Mouse (Mus musculus) embryonic fibroblast, embryonic 13.5 days (primary cell): Measurements from ENCODE around the gene Tbx6. TPM values are rescaled to one million over a fixed set of nuclear protein-coding genes. Genes with fewer than 3 reads are reported as not detected.

Source experiments
- H3K27ac ChIP-seq: 2 replicates; pipeline ENCODE4 v1.5.1; 2012; ENCODE audit warnings: low read length, control low read depth, inconsistent platforms; ENCODE audit not compliant: insufficient read depth
- H3K4me1 ChIP-seq: 2 replicates; pipeline ENCODE4 v1.6.1; 2011; ENCODE audit warnings: low read length; ENCODE audit not compliant: control insufficient read depth, insufficient read depth
- H3K4me3 ChIP-seq: 2 replicates; pipeline ENCODE4 v1.5.1; 2011; ENCODE audit warnings: mild to moderate bottlenecking, control low read depth, low read length; ENCODE audit not compliant: insufficient read depth
- CTCF ChIP-seq: IDR thresholded peaks from 2 replicates; pipeline ENCODE4 v1.5.1; 2011; ENCODE audit warnings: mild to moderate bottlenecking, control low read depth, low read length, moderate library complexity, borderline replicate concordance; ENCODE audit not compliant: insufficient read depth
- POLR2A ChIP-seq: IDR thresholded peaks from 2 replicates; pipeline ENCODE4 v1.6.1; 2011; ENCODE audit warnings: low read depth, mild to moderate bottlenecking, control low read depth, low read length, moderate library complexity
- polyA plus RNA-seq: library from polyadenylated mRNA; stranded (reverse); fragments of >200 nt; gene quantifications from 2 replicates; pipeline ENCODE4 v1.2.4, GENCODE M21; 2011; ENCODE audit warnings: low read depth; ENCODE audit not compliant: missing spikeins, insufficient read length

The Tbx6 gene
- polyA plus RNA-seq, 1 experiment = 0.49 TPM

DNA sequence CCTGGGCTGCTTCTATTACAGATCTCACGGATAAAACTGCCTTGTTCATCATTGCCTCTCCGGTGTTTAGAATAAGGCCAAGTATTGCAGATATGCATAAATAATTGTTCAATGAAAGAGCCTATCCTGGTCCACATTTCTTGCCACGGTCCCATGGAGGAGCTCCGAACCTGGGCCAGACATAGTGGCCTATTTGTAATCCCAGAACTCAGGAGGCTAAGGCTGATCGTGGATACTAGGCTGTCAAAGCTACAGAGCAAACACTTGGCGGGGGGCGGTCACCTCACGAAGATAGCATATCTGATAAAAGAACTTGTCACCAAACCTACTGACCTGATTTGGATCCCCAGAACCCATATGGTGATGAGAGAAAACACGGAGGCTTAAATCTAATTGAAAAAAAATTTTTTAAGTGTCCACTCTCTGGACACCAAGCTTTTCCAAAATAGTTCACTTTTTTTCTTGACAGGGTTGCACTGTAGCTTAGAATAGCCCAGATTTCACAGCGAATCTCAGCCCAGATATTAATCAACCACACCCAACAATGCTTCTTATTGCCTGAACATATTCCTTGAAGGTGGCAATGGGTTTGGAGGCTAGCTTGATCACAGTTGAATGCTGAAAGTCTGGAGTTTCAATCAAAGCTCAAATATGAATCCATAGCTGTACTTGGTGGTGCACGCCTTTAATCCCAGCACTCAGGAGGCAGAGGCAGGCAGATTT lies 11.6 kb downstream of the Tbx6 start:
- Histone ChIP-seq H3K4me1 (peaks cover 2% of the 10 kb centered on the region), H3K27ac (peak overlapping the region; percentile 49; the same call in 1 of the 2 replicates), H3K4me3 (peak overlapping the region; percentile 16; the same call in 1 of the 2 replicates)
- TF ChIP-seq POLR2A = no peak; the same call in 1 of the 2 replicates
- no peak for TF ChIP-seq CTCF

DNA sequence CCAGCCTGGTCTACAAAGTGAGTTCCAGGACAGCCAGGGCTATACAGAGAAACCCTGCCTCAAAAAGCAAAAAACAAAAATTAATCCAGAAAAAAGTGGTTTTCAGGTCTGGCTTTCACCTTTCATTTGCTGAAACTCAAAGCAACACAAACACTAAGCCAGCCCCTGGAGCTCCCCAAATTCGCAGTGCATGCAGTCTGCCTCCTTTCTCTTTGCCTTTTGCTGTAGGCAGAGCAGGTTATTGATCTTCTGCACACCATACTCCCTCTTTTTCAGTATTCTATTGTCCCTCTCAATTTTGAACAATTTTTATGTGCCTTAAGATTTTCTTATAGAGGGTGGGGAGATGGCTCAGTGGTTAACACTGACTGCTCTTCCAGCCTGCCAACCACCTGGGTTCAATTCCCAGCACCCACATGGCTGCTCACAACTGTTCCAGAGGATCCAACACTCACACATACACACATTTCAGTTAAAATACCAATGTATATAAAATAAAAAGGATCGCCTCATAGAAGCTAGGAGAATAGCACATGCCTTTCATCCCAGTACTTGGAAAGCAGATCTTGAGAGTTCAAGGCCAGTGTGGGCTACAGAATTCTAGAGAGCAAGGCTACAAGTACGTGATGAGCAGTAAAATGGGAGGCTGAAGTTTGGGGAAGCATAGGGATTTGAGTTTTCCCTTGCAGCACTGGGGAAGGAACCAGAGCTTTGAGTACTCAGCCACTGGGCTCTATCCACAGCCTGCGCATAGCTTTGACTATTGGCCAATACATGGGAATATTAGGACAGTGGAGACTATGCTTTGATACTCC lies 12.4 kb downstream of the Tbx6 start:
- no peak for TF ChIP-seq CTCF
- TF ChIP-seq POLR2A = peak; percentile 28
- Histone ChIP-seq H3K4me1 (peaks cover 2% of the 10 kb centered on the region), H3K4me3 (no peak overlapping the region), H3K27ac (no peak overlapping the region)

DNA sequence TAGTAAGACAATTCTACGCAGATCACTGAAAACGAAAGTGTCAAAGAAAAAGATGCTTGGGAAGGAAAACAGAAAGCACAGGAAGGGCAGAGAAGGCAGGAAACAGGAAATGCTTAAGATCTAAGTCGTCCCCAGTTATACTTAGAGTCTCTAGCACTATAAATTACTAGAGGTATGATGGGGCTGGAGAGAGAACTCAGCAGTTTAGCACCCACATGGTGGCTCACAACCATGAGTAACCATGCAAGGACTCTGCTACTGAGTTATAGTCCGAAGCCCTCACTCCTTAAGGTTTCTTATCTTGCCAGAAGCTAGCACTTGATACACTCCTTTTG lies 13.0 kb downstream of the Tbx6 start:
- H3K4me3 ChIP-seq = no peak overlapping the region
- peaks cover 2% of the 10 kb centered on the region for H3K4me1 ChIP-seq
- no peak overlapping the region for H3K27ac ChIP-seq
- TF ChIP-seq POLR2A (no peak), CTCF (no peak)

DNA sequence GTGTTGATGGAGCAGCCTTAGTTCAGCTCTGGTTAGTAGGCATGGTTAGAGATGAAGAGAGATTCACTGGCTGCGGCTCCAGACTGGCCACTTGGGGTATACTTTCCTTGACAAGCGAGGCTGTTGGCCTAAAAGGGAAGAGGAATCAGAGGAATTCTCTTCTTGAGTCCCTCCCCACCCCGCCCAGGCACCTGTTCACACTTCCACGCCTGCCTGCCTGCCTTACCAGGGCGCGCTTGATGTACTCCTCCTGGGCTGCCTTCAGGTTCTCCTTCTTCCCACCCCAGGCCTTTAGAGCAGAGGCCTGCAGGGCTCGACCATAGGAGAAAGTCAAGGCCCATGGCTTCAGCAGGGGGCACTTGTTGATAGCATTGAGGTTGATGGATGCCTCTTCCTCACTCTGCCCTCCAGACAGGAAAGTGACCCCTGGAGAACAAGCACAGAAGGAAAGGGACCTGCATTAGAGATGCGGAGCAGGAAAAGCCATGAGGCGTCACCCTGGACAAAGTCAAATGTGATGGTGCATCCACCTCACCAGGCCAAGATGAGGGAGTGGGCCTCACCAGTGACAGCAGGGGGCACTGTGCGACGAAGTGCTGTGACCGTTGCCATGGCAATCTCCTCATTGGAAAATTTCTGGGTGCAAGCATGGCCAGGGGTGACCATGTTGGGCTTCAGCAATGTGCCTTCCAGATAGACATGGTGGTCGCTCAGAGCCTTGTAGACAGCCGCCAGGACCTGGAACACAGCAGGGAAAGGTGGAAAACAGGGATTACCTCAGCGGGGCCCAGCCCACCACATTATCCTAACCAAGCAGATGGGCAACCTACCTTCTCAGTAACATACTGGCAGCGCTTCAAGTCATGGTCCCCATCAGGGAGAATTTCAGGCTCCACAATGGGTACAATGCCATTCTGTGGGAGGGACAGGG lies 14.4 kb downstream of the Tbx6 start:
- peak; percentile 71; the same call in 1 of the 2 replicates for TF ChIP-seq CTCF
- TF ChIP-seq POLR2A = no peak
- no peak overlapping the region for H3K27ac ChIP-seq
- no peak overlapping the region for H3K4me3 ChIP-seq
- peaks cover 2% of the 10 kb centered on the region for H3K4me1 ChIP-seq

DNA sequence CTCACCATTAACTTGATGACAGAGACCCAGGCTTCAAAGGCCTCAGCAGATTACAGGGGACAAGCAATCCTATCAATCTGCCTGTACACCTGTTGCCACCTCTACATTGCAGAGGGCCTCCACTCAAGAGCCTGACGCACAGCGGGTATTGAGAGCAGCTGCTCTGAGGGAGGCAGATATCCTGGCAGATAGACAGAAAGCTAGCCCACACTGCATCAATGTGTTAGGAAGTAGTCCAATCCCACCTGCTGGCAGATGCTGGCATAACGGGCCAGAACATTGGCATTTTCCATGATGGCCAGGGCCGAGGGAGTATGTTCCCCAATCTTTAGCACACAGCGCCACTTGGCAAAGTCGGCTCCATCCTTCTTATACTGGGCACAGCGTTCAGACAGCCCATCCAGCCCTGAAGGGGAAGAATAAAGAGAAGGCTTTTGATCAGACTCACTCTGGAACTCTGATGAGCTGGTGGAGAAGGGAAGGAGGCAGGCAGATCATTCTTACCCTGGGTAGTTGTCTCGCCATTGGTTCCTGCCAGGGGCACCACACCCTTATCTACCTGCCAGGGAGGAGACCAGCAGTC lies 15.2 kb downstream of the Tbx6 start:
- peak overlapping the region; percentile 71 for H3K4me3 ChIP-seq
- peaks cover 2% of the 10 kb centered on the region for H3K4me1 ChIP-seq
- TF ChIP-seq CTCF (no peak; the same call in 1 of the 2 replicates), POLR2A (no peak)
- no peak overlapping the region for H3K27ac ChIP-seq

DNA sequence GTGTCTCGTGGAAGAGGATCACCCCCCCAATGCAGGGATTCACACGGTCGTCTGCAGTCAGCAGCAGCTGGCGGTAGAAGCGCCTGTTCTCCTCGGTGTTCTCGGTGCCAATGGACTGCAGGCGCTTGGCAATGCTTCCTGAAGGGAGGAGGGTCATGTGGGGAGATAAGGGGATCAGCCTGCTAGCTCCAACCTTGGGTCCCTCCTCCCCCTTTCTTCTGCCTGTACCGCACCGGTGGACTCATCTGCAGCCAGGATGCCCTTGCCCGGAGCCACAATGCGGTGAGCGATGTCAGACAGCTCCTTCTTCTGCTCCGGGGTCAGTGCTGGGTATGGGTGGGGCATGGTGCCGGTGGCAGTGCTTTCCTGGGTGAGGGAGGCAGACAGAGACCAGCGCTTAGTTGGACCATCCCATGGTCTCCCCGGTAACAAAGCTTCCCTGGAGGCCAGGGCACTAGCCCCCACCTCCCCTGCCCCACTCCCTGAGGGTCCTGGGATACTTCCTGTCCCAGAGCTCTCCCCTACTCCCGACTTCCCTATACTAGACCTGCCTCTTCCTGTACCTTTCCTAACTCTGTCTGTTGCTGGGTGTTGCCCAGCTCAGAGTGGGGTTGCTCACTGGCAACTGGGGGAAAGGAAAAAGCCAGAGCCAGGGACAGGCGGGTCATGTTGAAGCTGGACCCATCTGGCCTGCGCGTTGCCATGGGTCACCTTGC lies 16.3 kb downstream of the Tbx6 start, which contains the start of gene Fam57b:
Fam57b (plus strand) TSS at position 258 of the 716 bp plus-strand sequence.
- H3K27ac ChIP-seq = peak within 1 kb of the TSS; percentile 88
- no peak for TF ChIP-seq CTCF
- TF ChIP-seq POLR2A = peak; percentile 53
- peaks cover 2% of the 10 kb centered on the region for H3K4me1 ChIP-seq
- peak within 1 kb of the TSS; percentile 71 for H3K4me3 ChIP-seq

DNA sequence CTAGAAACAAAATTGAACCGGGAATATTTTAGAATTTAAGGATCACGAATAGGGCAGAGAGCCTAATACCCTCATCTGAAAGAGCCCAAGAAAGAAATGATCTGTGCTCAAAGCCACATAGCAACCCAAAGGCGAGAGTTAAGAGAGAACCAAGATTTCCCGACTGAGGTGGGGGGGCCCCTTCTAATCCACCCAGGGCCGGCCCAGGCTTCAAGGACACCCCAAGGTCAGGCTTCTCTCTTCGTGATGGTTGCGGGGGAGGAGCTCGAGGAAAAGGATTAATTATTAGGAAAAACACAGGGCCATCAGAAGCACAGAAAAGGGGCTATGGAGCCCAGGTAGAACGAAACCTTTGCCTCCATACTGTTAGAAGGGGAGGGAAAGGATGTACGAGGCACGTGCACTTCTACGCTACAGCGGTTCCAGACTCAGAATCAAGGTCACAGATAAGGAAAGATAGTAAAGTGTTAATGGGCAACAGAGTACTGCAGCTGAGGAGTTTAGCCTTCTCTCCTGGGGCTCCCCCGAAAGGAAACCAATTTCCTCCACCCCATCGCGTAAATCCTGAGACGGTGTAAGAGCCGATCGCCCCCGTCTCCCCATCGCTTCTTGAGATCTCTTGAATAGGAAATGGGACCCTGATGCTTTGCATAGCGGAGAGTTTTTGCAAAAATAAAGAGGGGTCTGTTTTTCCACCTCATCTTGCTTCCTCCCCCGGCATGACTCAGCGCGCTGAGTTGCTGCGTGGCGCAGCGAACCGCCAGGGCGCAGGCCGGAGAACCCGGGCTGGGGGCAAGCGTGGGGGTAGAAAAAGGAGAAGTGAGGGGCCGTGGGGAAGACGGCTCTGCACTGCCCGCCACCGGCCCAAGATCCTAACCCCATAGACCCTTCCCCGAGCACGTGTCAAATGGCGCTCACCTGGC lies 17.1 kb downstream of the Tbx6 start:
- H3K27ac ChIP-seq = peak overlapping the region; percentile 88
- peak; percentile 31; the same call in 1 of the 2 replicates for TF ChIP-seq POLR2A
- no peak for TF ChIP-seq CTCF

DNA sequence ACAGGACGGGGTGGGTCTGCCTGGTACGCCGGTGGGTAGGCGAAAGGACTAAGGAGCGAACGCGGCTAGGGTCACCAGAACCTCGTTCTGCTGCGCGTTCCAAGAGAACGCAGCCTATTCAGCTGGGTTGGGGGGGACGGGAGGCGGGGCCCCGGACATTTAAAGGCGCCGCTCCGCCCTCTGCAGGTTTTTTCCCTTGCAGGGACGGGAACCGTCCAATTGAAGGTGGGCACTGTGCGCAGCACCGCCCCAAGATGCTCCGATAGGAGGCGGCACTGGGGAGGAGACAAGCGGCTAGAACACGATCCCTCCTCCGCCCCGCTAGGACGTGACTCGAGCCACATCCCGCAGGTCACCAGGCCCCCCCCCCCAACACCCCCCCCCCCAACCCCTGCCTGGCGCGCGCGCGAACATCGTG lies 17.8 kb downstream of the Tbx6 start:
- Histone ChIP-seq H3K4me1 (no peaks in the 10 kb centered on the region; the same call in 1 of the 2 replicates), H3K4me3 (peak overlapping the region; percentile 71), H3K27ac (peak overlapping the region; percentile 88)
- no peak for TF ChIP-seq CTCF
- TF ChIP-seq POLR2A = peak; percentile 100

More for the DNA sequence above, 17.1 kb downstream of the Tbx6 start:
- H3K4me3 ChIP-seq = peak overlapping the region; percentile 71
- H3K4me1 ChIP-seq = peaks cover 2% of the 10 kb centered on the region
